Mouse (Mus musculus): ENCODE results near the gene Akap2.

Akap2 gene

GRCm38 (mm10) chr4:57717354-57717753, at the start of gene Akap2:
Akap2 (plus strand) TSS chr4:57717657.
- no peak for DNase-seq

GRCm38 (mm10) chr4:57670813-57671469, 46.5 kb upstream of the Akap2 start:
- DNase-seq: peak; percentile 58 to 67

GRCm38 (mm10) chr4:57672541-57672940, 44.9 kb upstream of the Akap2 start:
- DNase-seq: no peak

- DNase-seq: peak; percentile 92 to 93
These were observed 44.2 kb upstream of the Akap2 start for GRCm38 (mm10) chr4:57672996-57673906.

- peak in 1 of 2 experiments; percentile 32 for DNase-seq
These were observed 43.1 kb upstream of the Akap2 start for GRCm38 (mm10) chr4:57674351-57674750.

- DNase-seq: peak; percentile 79 to 88
These were observed 42.1 kb upstream of the Akap2 start for GRCm38 (mm10) chr4:57675387-57675786.

- no peak for DNase-seq
These were observed 39.5 kb upstream of the Akap2 start for GRCm38 (mm10) chr4:57677916-57678315.

GRCm38 (mm10) chr4:57678991-57679457, 38.4 kb upstream of the Akap2 start:
- no peak for DNase-seq

- DNase-seq: no peak
These were observed 37.3 kb upstream of the Akap2 start for GRCm38 (mm10) chr4:57680186-57680585.

GRCm38 (mm10) chr4:57681511-57681910, 35.9 kb upstream of the Akap2 start:
- peak; percentile 78 to 86 for DNase-seq

- DNase-seq: no peak
These were observed 35.1 kb upstream of the Akap2 start for GRCm38 (mm10) chr4:57682341-57682740.

- no peak for DNase-seq
These were observed 34.5 kb upstream of the Akap2 start for GRCm38 (mm10) chr4:57682944-57683343.

GRCm38 (mm10) chr4:57684676-57685215, 32.7 kb upstream of the Akap2 start:
- no peak for DNase-seq

GRCm38 (mm10) chr4:57686736-57687135, 30.7 kb upstream of the Akap2 start:
- no peak for DNase-seq

GRCm38 (mm10) chr4:57687583-57687982, 29.9 kb upstream of the Akap2 start:
- no peak for DNase-seq

- no peak for DNase-seq
These were observed 29.3 kb upstream of the Akap2 start for GRCm38 (mm10) chr4:57688131-57688530.

- peak in 1 of 2 experiments; percentile 17 for DNase-seq
These were observed 27.5 kb upstream of the Akap2 start for GRCm38 (mm10) chr4:57690001-57690400.

- no peak for DNase-seq
These were observed 26.7 kb upstream of the Akap2 start for GRCm38 (mm10) chr4:57690805-57691204.

GRCm38 (mm10) chr4:57694356-57695136, 22.9 kb upstream of the Akap2 start:
- DNase-seq: no peak

GRCm38 (mm10) chr4:57696955-57697354, 20.5 kb upstream of the Akap2 start:
- DNase-seq: no peak

- no peak for DNase-seq
These were observed 19.4 kb upstream of the Akap2 start for GRCm38 (mm10) chr4:57697918-57698611.

- no peak for DNase-seq
These were observed 15.9 kb upstream of the Akap2 start for GRCm38 (mm10) chr4:57701576-57701975.

Data from kidney, postnatal 4 days (tissue).